Mouse (Mus musculus) MEL (cell line): ENCODE results near the gene Nkx1-2. TPM values are rescaled to one million over a fixed set of nuclear protein-coding genes. Genes with fewer than 3 reads are reported as not detected.
A peak's percentile ranks its signal among the peaks of the same experiment; 100 is the strongest.

Experiments
- DNase-seq: peaks from one replicate; pipeline ENCODE4 v3.0.0; 2011; ENCODE audit warnings: low read depth, low spot score
- H3K27ac ChIP-seq: 2 replicates; pipeline ENCODE4 v1.5.1; 2012; ENCODE audit warnings: low read depth, mild to moderate bottlenecking, control low read depth, low read length, moderate library complexity; ENCODE audit not compliant: control insufficient read depth
- H3K27me3 ChIP-seq, 2 experiments: fragments of 150-350 bp in 1 of 2; sonication (generic) in 1 of 2; 2 replicates each; pipeline ENCODE4 v1.6.1; 2012; ENCODE audit warnings: low read length in 2 of 2, mild to moderate bottlenecking in 2 of 2, improper control_type of control experiment in 1 of 2, moderate library complexity in 1 of 2; ENCODE audit not compliant: insufficient read depth in 2 of 2, control insufficient read depth in 1 of 2
- H3K36me3 ChIP-seq, 2 experiments: 2 replicates each; pipeline ENCODE4 v1.6.1; 2012 to 2014; ENCODE audit warnings: low read length in 2 of 2, improper control_type of control experiment in 1 of 2, inconsistent platforms in 1 of 2, mild to moderate bottlenecking in 1 of 2; ENCODE audit not compliant: insufficient read depth in 2 of 2, control insufficient read depth in 1 of 2
- H3K4me1 ChIP-seq, 2 experiments: fragments of 150-350 bp in 1 of 2; sonication (generic) in 1 of 2; 2 replicates each; pipeline ENCODE4 v1.6.1; 2012; ENCODE audit warnings: low read length in 2 of 2, improper control_type of control experiment in 1 of 2, mild to moderate bottlenecking in 1 of 2; ENCODE audit not compliant: insufficient read depth in 2 of 2, control insufficient read depth in 1 of 2
- H3K4me3 ChIP-seq, 2 experiments: fragments of 150-350 bp in 1 of 2; sonication (generic) in 1 of 2; 2 replicates each; pipeline ENCODE4 v1.5.1; 2012; ENCODE audit warnings: low read depth in 2 of 2, low read length in 2 of 2, mild to moderate bottlenecking in 2 of 2, moderate library complexity in 2 of 2, control low read depth in 1 of 2, improper control_type of control experiment in 1 of 2; ENCODE audit not compliant: control insufficient read depth in 1 of 2, insufficient read depth in 1 of 2
- H3K79me2 ChIP-seq: 2 replicates; pipeline ENCODE4 v1.6.1; 2012; ENCODE audit warnings: mild to moderate bottlenecking, low read length, moderate library complexity; ENCODE audit not compliant: control insufficient read depth, poor library complexity, insufficient read depth
- H3K9ac ChIP-seq: 2 replicates; pipeline ENCODE4 v1.6.1; 2012; ENCODE audit warnings: low read depth, mild to moderate bottlenecking, control low read depth, low read length, moderate library complexity; ENCODE audit not compliant: control insufficient read depth, poor library complexity, severe bottlenecking
- H3K9me3 ChIP-seq: fragments of 150-350 bp; sonication (generic); replicated peaks from 2 replicates; pipeline ENCODE4 v1.6.1; 2012; ENCODE audit warnings: mild to moderate bottlenecking, low read length, improper control_type of control experiment, moderate library complexity; ENCODE audit not compliant: insufficient read depth
- CHD1 ChIP-seq: IDR thresholded peaks from 2 replicates; pipeline ENCODE4 v1.6.1; 2012; ENCODE audit warnings: low read depth, mild to moderate bottlenecking, inconsistent platforms, low read length, improper control_type of control experiment
- CHD2 ChIP-seq: IDR thresholded peaks from 2 replicates; pipeline ENCODE4 v1.6.1; 2011; ENCODE audit warnings: low read length, improper control_type of control experiment
- CTCF ChIP-seq, 3 experiments: IDR thresholded peaks in 2 of 3; conservative IDR thresholded peaks in 1 of 3; 2 replicates each; pipeline ENCODE4 v1.5.1; 2011 to 2012; ENCODE audit warnings: low read length in 3 of 3, low read depth in 2 of 3, mild to moderate bottlenecking in 2 of 3, improper control_type of control experiment in 1 of 3, inconsistent platforms in 1 of 3, mixed read lengths in 1 of 3, moderate library complexity in 1 of 3; ENCODE audit not compliant: control insufficient read depth in 1 of 3, insufficient read depth in 1 of 3, poor library complexity in 1 of 3, severe bottlenecking in 1 of 3
- E2F4 ChIP-seq: IDR thresholded peaks from 2 replicates; pipeline ENCODE4 v1.6.1; 2011; ENCODE audit warnings: low read depth, low read length, improper control_type of control experiment, borderline replicate concordance
- ELF1 ChIP-seq: IDR thresholded peaks from 2 replicates; pipeline ENCODE4 v1.6.1; 2014; ENCODE audit warnings: low read depth, mild to moderate bottlenecking, inconsistent platforms, low read length, improper control_type of control experiment, moderate library complexity
- EP300 ChIP-seq, 2 experiments: IDR thresholded peaks; 2 replicates each; pipeline ENCODE4 v1.6.1; 2011; ENCODE audit warnings: improper control_type of control experiment in 2 of 2, low read length in 2 of 2, low read depth in 1 of 2, mild to moderate bottlenecking in 1 of 2
- ETS1 ChIP-seq: IDR thresholded peaks from 2 replicates; pipeline ENCODE4 v1.6.1; 2012; ENCODE audit warnings: low read depth, mild to moderate bottlenecking, inconsistent platforms, low read length, improper control_type of control experiment, moderate library complexity
- GABPA ChIP-seq: IDR thresholded peaks from 2 replicates; pipeline ENCODE4 v1.6.1; 2012; ENCODE audit warnings: low read depth, mild to moderate bottlenecking, inconsistent platforms, low read length, improper control_type of control experiment, moderate library complexity
- GATA1 ChIP-seq: IDR thresholded peaks from 2 replicates; pipeline ENCODE4 v1.6.1; 2011; ENCODE audit warnings: low read depth, low read length, improper control_type of control experiment
- HCFC1 ChIP-seq: IDR thresholded peaks from 2 replicates; pipeline ENCODE4 v1.6.1; 2012; ENCODE audit warnings: low read depth, mild to moderate bottlenecking, inconsistent platforms, low read length, improper control_type of control experiment, moderate library complexity
- KAT2A ChIP-seq: conservative IDR thresholded peaks from 2 replicates; pipeline ENCODE4 v1.6.1; 2012; ENCODE audit warnings: low read depth, low read length, improper control_type of control experiment, inconsistent platforms
- MAFK ChIP-seq: IDR thresholded peaks from 2 replicates; pipeline ENCODE4 v1.6.1; 2011; ENCODE audit warnings: low read depth, mild to moderate bottlenecking, low read length, improper control_type of control experiment, borderline replicate concordance
- MAX ChIP-seq: IDR thresholded peaks from 2 replicates; pipeline ENCODE4 v1.6.1; 2011; ENCODE audit warnings: low read length, improper control_type of control experiment
- MAZ ChIP-seq: IDR thresholded peaks from 2 replicates; pipeline ENCODE4 v1.6.1; 2012; ENCODE audit warnings: low read depth, mild to moderate bottlenecking, inconsistent platforms, low read length, improper control_type of control experiment
- MEF2A ChIP-seq: IDR thresholded peaks from 2 replicates; pipeline ENCODE4 v1.6.1; 2014; ENCODE audit warnings: low read depth, mild to moderate bottlenecking, inconsistent platforms, low read length, improper control_type of control experiment; ENCODE audit not compliant: poor library complexity, insufficient replicate concordance, severe bottlenecking; ENCODE audit errors: extremely low read depth
- MXI1 ChIP-seq: IDR thresholded peaks from 2 replicates; pipeline ENCODE4 v1.6.1; 2011; ENCODE audit warnings: mild to moderate bottlenecking, low read depth, low read length, improper control_type of control experiment
- MYB ChIP-seq: IDR thresholded peaks from 2 replicates; pipeline ENCODE4 v1.6.1; 2011; ENCODE audit warnings: mild to moderate bottlenecking, low read depth, low read length, improper control_type of control experiment
- MYC ChIP-seq: IDR thresholded peaks from 2 replicates; pipeline ENCODE4 v1.6.1; 2011; ENCODE audit warnings: low read depth, mild to moderate bottlenecking, low read length, improper control_type of control experiment, moderate library complexity
- NELFE ChIP-seq: IDR thresholded peaks from 2 replicates; pipeline ENCODE4 v1.6.1; 2011; ENCODE audit warnings: low read depth, low read length, improper control_type of control experiment
- NRF1 ChIP-seq: IDR thresholded peaks from 2 replicates; pipeline ENCODE4 v1.6.1; 2014; ENCODE audit warnings: low read depth, mild to moderate bottlenecking, inconsistent platforms, low read length, improper control_type of control experiment, moderate library complexity; ENCODE audit not compliant: poor library complexity, insufficient read depth, severe bottlenecking
- POLR2A ChIP-seq, 2 experiments: IDR thresholded peaks; 2 replicates each; pipeline ENCODE4 v1.6.1; 2011 to 2012; ENCODE audit warnings: low read length in 2 of 2, mild to moderate bottlenecking in 2 of 2, control low read depth in 1 of 2, improper control_type of control experiment in 1 of 2, low read depth in 1 of 2, moderate library complexity in 1 of 2; ENCODE audit not compliant: control insufficient read depth in 1 of 2, insufficient read depth in 1 of 2, poor library complexity in 1 of 2
- POLR2AphosphoS2 ChIP-seq: IDR thresholded peaks from 2 replicates; pipeline ENCODE4 v1.6.1; 2011; ENCODE audit warnings: low read length, improper control_type of control experiment
- RAD21 ChIP-seq: IDR thresholded peaks from 2 replicates; pipeline ENCODE4 v1.6.1; 2011; ENCODE audit warnings: mild to moderate bottlenecking, low read depth, low read length, improper control_type of control experiment
- SIN3A ChIP-seq: IDR thresholded peaks from 2 replicates; pipeline ENCODE4 v1.6.1; 2012; ENCODE audit warnings: low read length, improper control_type of control experiment, inconsistent platforms
- SMC3 ChIP-seq: IDR thresholded peaks from 2 replicates; pipeline ENCODE4 v1.6.1; 2011; ENCODE audit warnings: low read depth, low read length, improper control_type of control experiment
- TAL1 ChIP-seq: IDR thresholded peaks from 2 replicates; pipeline ENCODE4 v1.6.1; 2012; ENCODE audit warnings: mild to moderate bottlenecking, inconsistent platforms, low read length, moderate library complexity, mixed read lengths
- TCF12 ChIP-seq: IDR thresholded peaks from 2 replicates; pipeline ENCODE4 v1.6.1; 2014; ENCODE audit warnings: low read depth, mild to moderate bottlenecking, inconsistent platforms, low read length, improper control_type of control experiment, moderate library complexity
- UBTF ChIP-seq: IDR thresholded peaks from 2 replicates; pipeline ENCODE4 v1.6.1; 2012; ENCODE audit warnings: low read depth, mild to moderate bottlenecking, inconsistent platforms, low read length, improper control_type of control experiment, moderate library complexity, borderline replicate concordance; ENCODE audit not compliant: insufficient read depth
- USF2 ChIP-seq, 2 experiments: IDR thresholded peaks; 2 replicates each; pipeline ENCODE4 v1.6.1; 2011 to 2012; ENCODE audit warnings: improper control_type of control experiment in 2 of 2, low read length in 2 of 2, borderline replicate concordance in 1 of 2, inconsistent platforms in 1 of 2, low read depth in 1 of 2, mild to moderate bottlenecking in 1 of 2; ENCODE audit not compliant: insufficient read depth in 1 of 2
- ZC3H11A ChIP-seq: IDR thresholded peaks from 2 replicates; pipeline ENCODE4 v1.6.1; 2012; ENCODE audit warnings: low read depth, mild to moderate bottlenecking, inconsistent platforms, low read length, improper control_type of control experiment
- ZKSCAN1 ChIP-seq: IDR thresholded peaks from 2 replicates; pipeline ENCODE4 v1.6.1; 2012; ENCODE audit warnings: low read depth, mild to moderate bottlenecking, inconsistent platforms, low read length, improper control_type of control experiment, moderate library complexity
- ZNF384 ChIP-seq: IDR thresholded peaks from 2 replicates; pipeline ENCODE4 v1.6.1; 2012; ENCODE audit warnings: low read depth, mild to moderate bottlenecking, inconsistent platforms, low read length, improper control_type of control experiment
- polyA plus RNA-seq, 2 experiments: library from polyadenylated mRNA; stranded (reverse) in 1 of 2; unstranded in 1 of 2; fragments of >175 nt in 1 of 2; fragments of >200 nt in 1 of 2; gene quantifications; 2 replicates each; pipeline versions ENCODE4 v1.2.1 to v1.2.4; 2012; ENCODE audit warnings: low replicate concordance in 2 of 2, low read depth in 1 of 2; ENCODE audit not compliant: insufficient read length in 2 of 2, insufficient read depth in 1 of 2, missing spikeins in 1 of 2
- total RNA-seq: library from RNA; depleted of rRNA; stranded (reverse); fragments of 300-350 nt; gene quantifications from 2 replicates; pipeline ENCODE4 v1.2.3, GENCODE M21; 2012

Nkx1-2 gene
- total and polyA plus RNA-seq, 3 experiments, result 2.4 to 2.8 TPM; not detected in 1

DNA sequence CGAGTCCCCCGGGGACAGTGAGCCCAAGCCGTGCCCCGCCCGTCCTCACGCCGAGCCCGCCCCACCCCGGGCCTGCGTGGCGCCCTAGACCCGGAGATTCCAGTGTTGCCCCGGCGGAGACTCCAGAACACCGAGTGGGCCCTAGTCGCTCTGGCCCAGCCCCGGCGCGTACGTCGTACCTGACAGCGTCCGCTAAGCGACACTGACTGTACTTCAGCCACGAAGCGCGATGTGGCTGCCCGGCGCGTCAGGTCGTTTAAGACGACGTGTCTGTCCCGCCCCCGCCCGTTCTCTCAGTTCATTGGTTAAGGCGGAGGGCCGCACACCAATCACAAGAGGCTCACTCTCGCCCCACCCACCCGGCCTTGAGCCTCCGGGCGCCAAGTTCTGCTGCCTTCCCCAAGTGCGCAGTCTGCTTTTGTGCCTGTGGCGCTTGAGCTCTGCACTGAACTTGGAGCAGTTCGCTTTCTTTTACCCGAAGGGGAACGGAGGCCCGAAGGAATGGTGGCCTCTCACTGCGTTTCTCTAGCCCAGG lies 23.3 kb downstream of the Nkx1-2 start, which contains the start of gene Oat (continued):
- TF ChIP-seq MEF2A, result no peak
- TF ChIP-seq RAD21, result no peak
- TF ChIP-seq MAX, result peak; percentile 68; the same call in 1 of the 2 replicates
- peak; percentile 69 for TF ChIP-seq TCF12
- TF ChIP-seq E2F4, result peak; percentile 41; the same call in 1 of the 2 replicates
- TF ChIP-seq MYC, result no peak
- peak; percentile 36; the same call in 1 of the 2 replicates for TF ChIP-seq NRF1
- no peak for TF ChIP-seq MAZ

- Histone ChIP-seq H3K9me3 (no peaks in the 10 kb centered on the region), H3K27ac (peak overlapping the region; percentile 18; the same call in 1 of the 2 replicates), H3K27me3 (no peaks in the 10 kb centered on the region), H3K4me1 (peaks cover 22 to 24% of the 10 kb centered on the region in 2 experiments), H3K4me3 (peak overlapping the region; percentile 58 to 73), H3K9ac (peak overlapping the region; percentile 83), H3K79me2 (peaks cover 34% of the 10 kb centered on the region), H3K36me3 (peaks cover 0 to 37% of the 10 kb centered on the region in 2 experiments; a peak in 2 of 4 replicates)
- peak; percentile 97 for DNase-seq
- TF ChIP-seq GATA1 (no peak), NRF1 (no peak), MEF2A (no peak), CHD1 (no peak), USF2 (IDR thresholded peaks at IDR 0.05; ENCODE audit: borderline replicate concordance in 1 of 2, insufficient read depth in 1 of 2, low read depth in 1 of 2, low read length in 2 of 2) (no peak), ZKSCAN1 (no peak), E2F4 (no peak), MAX (peak; percentile 85), RAD21 (no peak; the same call in 1 of the 2 replicates), CHD2 (no peak), MXI1 (peak; percentile 79), UBTF (0 out of 2 replicates have a peak, but pooled peaks have one; percentile 21), MAFK (no peak), POLR2AphosphoS2 (no peak; the same call in 1 of the 2 replicates), GABPA (no peak), SMC3 (peak; percentile 36; the same call in 1 of the 2 replicates), MAZ (peak; percentile 77; the same call in 1 of the 2 replicates), ZNF384 (0 out of 2 replicates have a peak, but pooled peaks have one; percentile 7), MYC (peak; percentile 90), POLR2A (IDR thresholded peaks at IDR 0.05; ENCODE audit: control insufficient read depth in 1 of 2, insufficient read depth in 1 of 2, low read depth in 1 of 2, low read length in 2 of 2, poor library complexity in 1 of 2) (0 out of 4 replicates have a peak, but pooled peaks of 1 of the 2 experiments have one; percentile 6), HCFC1 (peak; percentile 65; the same call in 1 of the 2 replicates), SIN3A (peak; percentile 86), TAL1 (no peak), KAT2A (0 out of 2 replicates have a peak, but pooled peaks have one; percentile 28), CTCF (IDR thresholded peaks at IDR 0.05 in 2 of 3, conservative IDR thresholded peaks at IDR 0.05 in 1 of 3; ENCODE audit: control insufficient read depth in 1 of 3, insufficient read depth in 1 of 3, low read depth in 2 of 3, low read length in 3 of 3, poor library complexity in 1 of 3, severe bottlenecking in 1 of 3) (peak; percentile 55 to 83 (median 63)), ZC3H11A (no peak), ETS1 (peak; percentile 67), ELF1 (peak; percentile 63; the same call in 1 of the 2 replicates), NELFE (no peak), EP300 (IDR thresholded peaks at IDR 0.05; ENCODE audit: low read depth in 1 of 2, low read length in 2 of 2) (0 out of 4 replicates have a peak, but pooled peaks of 1 of the 2 experiments have one; percentile 34), MYB (no peak)
These were observed 23.8 kb downstream of the Nkx1-2 start for GRCm38 (mm10) chr7:132575623-132576022.
